Mouse (Mus musculus) liver, postnatal 0 days (tissue): Measurements from ENCODE around the gene Klhl11. TPM values are rescaled to one million over a fixed set of nuclear protein-coding genes. Genes with fewer than 3 reads are reported as not detected.

Experiments used
- ATAC-seq: fragments of 200-750 bp; cut with Nextera tagmentation; 2 replicates; pipeline ENCODE4 v1.8.0; 2017; ENCODE audit warnings: mild to moderate bottlenecking, moderate library complexity
- DNase-seq: peaks from one replicate; pipeline ENCODE4 v3.0.0-alpha.2; 2016
- H3K27ac ChIP-seq: fragments of 300-500 bp; sonication (generic); 2 replicates; pipeline ENCODE4 v1.5.1; 2014; ENCODE audit warnings: antibody characterized with exemption, moderate library complexity, mild to moderate bottlenecking, low read depth
- H3K27me3 ChIP-seq: fragments of 300-500 bp; sonication (generic); 2 replicates; pipeline ENCODE4 v1.6.1; 2014; ENCODE audit warnings: low read length, control low read depth, mixed read lengths; ENCODE audit not compliant: insufficient read depth
- H3K36me3 ChIP-seq: fragments of 300-500 bp; sonication (generic); replicated peaks from 2 replicates; pipeline ENCODE4 v1.6.1; 2014; ENCODE audit warnings: mild to moderate bottlenecking, control low read depth, low read length, moderate library complexity, mixed read lengths; ENCODE audit not compliant: insufficient read depth
- H3K4me1 ChIP-seq: fragments of 300-500 bp; sonication (generic); 2 replicates; pipeline ENCODE4 v1.6.1; 2014; ENCODE audit warnings: antibody characterized with exemption, mild to moderate bottlenecking, control low read depth; ENCODE audit not compliant: insufficient read depth
- H3K4me2 ChIP-seq: fragments of 300-500 bp; sonication (generic); 2 replicates; pipeline ENCODE4 v1.6.1; 2014; ENCODE audit warnings: low read depth, mild to moderate bottlenecking, low read length, moderate library complexity, mixed read lengths
- H3K4me3 ChIP-seq: fragments of 300-500 bp; sonication (generic); 2 replicates; pipeline ENCODE4 v1.5.1; 2014; ENCODE audit warnings: low read depth, low read length
- H3K9ac ChIP-seq: fragments of 300-500 bp; sonication (generic); replicated peaks from 2 replicates; pipeline ENCODE4 v1.6.1; 2014; ENCODE audit warnings: mild to moderate bottlenecking, moderate library complexity
- H3K9me3 ChIP-seq: fragments of 300-500 bp; sonication (generic); 2 replicates; pipeline ENCODE4 v1.6.1; 2016; ENCODE audit warnings: mild to moderate bottlenecking, control low read depth, low read length, mixed read lengths
- CTCF ChIP-seq: sonication (generic); IDR thresholded peaks from 2 replicates; pipeline ENCODE4 v1.5.1; 2016; ENCODE audit warnings: antibody characterized with exemption, low read depth
- EP300 ChIP-seq: IDR thresholded peaks from 2 replicates; pipeline ENCODE4 v1.6.1; 2016; ENCODE audit warnings: antibody characterized with exemption, low read depth, mild to moderate bottlenecking
- WGBS: fragments of 180-500 bp; shearing (Covaris S2); extraction: QIAGEN DNeasy Blood & Tissue Kit; methylation state at CpG from one replicate; pipeline ENCODE4 v1.1.7; 2014; ENCODE audit not compliant: insufficient replicate concordance; 5-methylcytosine and 5-hydroxymethylcytosine counted together
- polyA plus RNA-seq: library from polyadenylated mRNA; unstranded; fragments of >200 nt; fragmentation: Nextera tagmentation; extraction: Ambion mirVana; gene quantifications from 2 replicates; pipeline ENCODE4 v1.2.1, GENCODE M21; 2015

Klhl11 gene
- polyA plus RNA-seq, 1 experiment from 2014 or later: 0.88 TPM

GRCm38 (mm10) chr11:100515061-100515460, 42.5 kb upstream of the Klhl11 start:
- TF ChIP-seq EP300 (no peak), CTCF (no peak)
- ATAC-seq: no peak
- 78% methylated on average over 9 of the region's 9 CpGs for WGBS
- Histone ChIP-seq H3K4me3 (no peak overlapping the region), H3K4me1 (0 out of 2 replicates have a peak, but pooled peaks cover 2% of the 10 kb centered on the region), H3K27me3 (no peaks in the 10 kb centered on the region), H3K4me2 (no peak overlapping the region), H3K9me3 (no peaks in the 10 kb centered on the region), H3K27ac (no peak overlapping the region), H3K36me3 (peaks cover 78% of the 10 kb centered on the region), H3K9ac (no peak overlapping the region)
- no peak for DNase-seq

GRCm38 (mm10) chr11:100513716-100514115, 41.2 kb upstream of the Klhl11 start:
- Histone ChIP-seq H3K27ac (no peak overlapping the region), H3K4me2 (no peak overlapping the region), H3K9ac (no peak overlapping the region), H3K9me3 (no peaks in the 10 kb centered on the region), H3K4me1 (no peaks in the 10 kb centered on the region), H3K36me3 (peaks cover 76% of the 10 kb centered on the region), H3K27me3 (no peaks in the 10 kb centered on the region), H3K4me3 (no peak overlapping the region)
- ATAC-seq (no peak), DNase-seq (no peak)
- 84% methylated on average over 10 of the region's 10 CpGs for WGBS
- TF ChIP-seq EP300 (no peak), CTCF (no peak)

- 87% methylated on average over 1 of the region's 1 CpGs for WGBS
- DNase-seq (no peak), ATAC-seq (no peak)
- no peak overlapping the region for H3K4me3 ChIP-seq
- TF ChIP-seq EP300 (no peak), CTCF (peak; percentile 65)
- H3K27me3 ChIP-seq: no peaks in the 10 kb centered on the region
- no peak overlapping the region for H3K9ac ChIP-seq
- H3K27ac ChIP-seq: no peak overlapping the region
- no peaks in the 10 kb centered on the region for H3K9me3 ChIP-seq
- H3K4me1 ChIP-seq: no peaks in the 10 kb centered on the region
- H3K36me3 ChIP-seq: peaks cover 72% of the 10 kb centered on the region
- H3K4me2 ChIP-seq: no peak overlapping the region
Measured at GRCm38 (mm10) chr11:100512384-100512783, 39.8 kb upstream of the Klhl11 start.

- H3K9me3 ChIP-seq: no peaks in the 10 kb centered on the region
- TF ChIP-seq EP300: no peak
- no peak for TF ChIP-seq CTCF
- no peak overlapping the region for H3K4me2 ChIP-seq
- 90% methylated on average over 2 of the region's 2 CpGs for WGBS
- H3K9ac ChIP-seq: no peak overlapping the region
- no peak overlapping the region for H3K27ac ChIP-seq
- DNase-seq (no peak), ATAC-seq (no peak)
- no peaks in the 10 kb centered on the region for H3K27me3 ChIP-seq
- peaks cover 72% of the 10 kb centered on the region for H3K36me3 ChIP-seq
- H3K4me3 ChIP-seq: no peak overlapping the region
- no peaks in the 10 kb centered on the region for H3K4me1 ChIP-seq
Measured at GRCm38 (mm10) chr11:100510556-100510955, 38.0 kb upstream of the Klhl11 start.

- no peak for TF ChIP-seq EP300
- TF ChIP-seq CTCF: no peak
- no peak for DNase-seq
- H3K27me3 ChIP-seq: no peaks in the 10 kb centered on the region
- 89% methylated on average over 8 of the region's 8 CpGs for WGBS
- no peak overlapping the region for H3K4me2 ChIP-seq
- no peak overlapping the region for H3K4me3 ChIP-seq
- no peak overlapping the region for H3K27ac ChIP-seq
- H3K9ac ChIP-seq: no peak overlapping the region
- no peak for ATAC-seq
- no peaks in the 10 kb centered on the region for H3K9me3 ChIP-seq
- H3K36me3 ChIP-seq: peaks cover 74% of the 10 kb centered on the region
- no peaks in the 10 kb centered on the region for H3K4me1 ChIP-seq
Measured at GRCm38 (mm10) chr11:100505997-100506396, 33.5 kb upstream of the Klhl11 start.

- H3K4me3 ChIP-seq: no peak overlapping the region
- no peak overlapping the region for H3K4me2 ChIP-seq
- ATAC-seq: no peak
- no peak overlapping the region for H3K9ac ChIP-seq
- no peaks in the 10 kb centered on the region for H3K4me1 ChIP-seq
- TF ChIP-seq CTCF: no peak
- no peak for TF ChIP-seq EP300
- no peak for DNase-seq
- no peaks in the 10 kb centered on the region for H3K9me3 ChIP-seq
- no peaks in the 10 kb centered on the region for H3K27me3 ChIP-seq
- peaks cover 78% of the 10 kb centered on the region for H3K36me3 ChIP-seq
- 88% methylated on average over 12 of the region's 12 CpGs for WGBS
- H3K27ac ChIP-seq: no peak overlapping the region
Measured at GRCm38 (mm10) chr11:100504990-100505660, 32.6 kb upstream of the Klhl11 start.
